Mouse (Mus musculus) testis, adult 2 months (tissue): ENCODE data around the gene Tle2. TPM values are rescaled to one million over a fixed set of nuclear protein-coding genes. Genes with fewer than 3 reads are reported as not detected.

Source experiments
- H3K27ac ChIP-seq: fragments of 200-500 bp; 2 replicates; pipeline ENCODE4 v1.5.1; 2012; ENCODE audit warnings: low read depth, low read length; ENCODE audit not compliant: control insufficient read depth, insufficient read depth
- H3K27me3 ChIP-seq: fragments of 200-500 bp; 2 replicates; pipeline ENCODE4 v1.6.1; 2012; ENCODE audit warnings: mild to moderate bottlenecking, low read length, moderate library complexity; ENCODE audit not compliant: control insufficient read depth, insufficient read depth
- H3K36me3 ChIP-seq: fragments of 200-500 bp; 2 replicates; pipeline ENCODE4 v1.6.1; 2012; ENCODE audit warnings: mild to moderate bottlenecking, low read length; ENCODE audit not compliant: control insufficient read depth, insufficient read depth
- H3K4me1 ChIP-seq: fragments of 200-500 bp; 2 replicates; pipeline ENCODE4 v1.6.1; 2012; ENCODE audit warnings: low read length; ENCODE audit not compliant: control insufficient read depth, insufficient read depth
- H3K4me3 ChIP-seq: fragments of 200-500 bp; 2 replicates; pipeline ENCODE4 v1.5.1; 2012; ENCODE audit warnings: low read depth, mild to moderate bottlenecking, low read length, moderate library complexity, mixed read lengths; ENCODE audit not compliant: control insufficient read depth
- CTCF ChIP-seq: fragments of 200-500 bp; IDR thresholded peaks from 2 replicates; pipeline ENCODE4 v1.5.1; 2012; ENCODE audit warnings: low read depth, mild to moderate bottlenecking, inconsistent platforms, low read length, moderate library complexity; ENCODE audit not compliant: control insufficient read depth, insufficient read depth, insufficient replicate concordance
- POLR2A ChIP-seq: fragments of 200-500 bp; IDR thresholded peaks from 2 replicates; pipeline ENCODE4 v1.6.1; 2012; ENCODE audit warnings: low read depth, mild to moderate bottlenecking, inconsistent platforms, low read length, moderate library complexity; ENCODE audit not compliant: control insufficient read depth
- polyA plus RNA-seq: library from polyadenylated mRNA; depleted of rRNA; stranded (reverse); fragments of >200 nt; gene quantifications from 2 replicates; pipeline ENCODE4 v1.2.3, GENCODE M21; 2012; rRNA removed

Gene Tle2
- polyA plus RNA-seq, 1 experiment: 19.0 TPM

DNA sequence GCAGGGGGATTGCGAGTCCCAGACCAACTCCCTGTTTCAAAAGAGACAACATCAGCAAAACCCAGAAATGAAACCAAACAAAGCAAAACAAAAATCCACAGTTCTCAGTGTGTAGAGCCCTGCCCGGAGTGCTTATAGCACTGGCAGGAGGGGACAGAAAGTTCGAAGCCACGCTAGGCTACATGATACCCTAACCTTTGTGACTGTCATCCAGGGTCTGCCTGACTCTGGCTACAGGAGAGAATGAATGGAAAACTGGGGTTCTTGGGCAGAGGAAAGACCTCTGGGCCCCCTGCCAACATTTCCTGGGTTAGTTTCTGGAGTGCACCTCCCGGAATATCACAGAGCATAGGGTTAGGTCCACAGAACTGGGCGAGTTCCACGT, 53.5 kb downstream of the Tle2 start:
- Histone ChIP-seq H3K36me3 (no peaks in the 10 kb centered on the region), H3K4me1 (peaks cover 23% of the 10 kb centered on the region), H3K27me3 (no peaks in the 10 kb centered on the region), H3K27ac (peak overlapping the region; percentile 68), H3K4me3 (peak overlapping the region; percentile 86)
- TF ChIP-seq POLR2A (no peak), CTCF (no peak)

DNA sequence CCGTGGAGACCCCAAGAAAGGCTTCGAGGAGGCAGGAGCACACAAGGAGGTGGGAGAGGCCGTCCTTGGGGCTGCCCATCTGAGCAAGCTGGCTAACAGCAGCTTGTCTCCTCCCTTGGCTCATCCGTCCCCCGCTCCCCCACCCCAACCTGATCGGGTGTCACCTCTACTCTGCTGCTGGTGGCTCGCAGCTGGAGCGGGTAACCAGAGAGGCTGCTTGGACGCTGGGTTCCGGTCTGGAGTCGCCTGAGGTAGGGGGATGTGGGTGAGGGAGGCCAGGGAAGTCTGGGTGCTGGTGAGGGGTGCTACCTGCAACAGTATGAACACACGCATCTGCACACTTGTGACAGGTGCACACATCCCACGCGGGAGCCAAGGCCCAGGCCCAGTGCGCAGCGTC, 54.0 kb downstream of the Tle2 start, which contains the start of gene Ankrd24:
Gene Ankrd24 (plus strand): TSS at position 151 of the 400 bp plus-strand sequence.
- Histone ChIP-seq H3K27ac (peak within 1 kb of the TSS; percentile 68), H3K4me3 (peak within 1 kb of the TSS; percentile 86), H3K36me3 (no peaks in the 10 kb centered on the region), H3K27me3 (no peaks in the 10 kb centered on the region), H3K4me1 (peaks cover 23% of the 10 kb centered on the region)
- no peak for TF ChIP-seq POLR2A
- TF ChIP-seq CTCF: no peak

DNA sequence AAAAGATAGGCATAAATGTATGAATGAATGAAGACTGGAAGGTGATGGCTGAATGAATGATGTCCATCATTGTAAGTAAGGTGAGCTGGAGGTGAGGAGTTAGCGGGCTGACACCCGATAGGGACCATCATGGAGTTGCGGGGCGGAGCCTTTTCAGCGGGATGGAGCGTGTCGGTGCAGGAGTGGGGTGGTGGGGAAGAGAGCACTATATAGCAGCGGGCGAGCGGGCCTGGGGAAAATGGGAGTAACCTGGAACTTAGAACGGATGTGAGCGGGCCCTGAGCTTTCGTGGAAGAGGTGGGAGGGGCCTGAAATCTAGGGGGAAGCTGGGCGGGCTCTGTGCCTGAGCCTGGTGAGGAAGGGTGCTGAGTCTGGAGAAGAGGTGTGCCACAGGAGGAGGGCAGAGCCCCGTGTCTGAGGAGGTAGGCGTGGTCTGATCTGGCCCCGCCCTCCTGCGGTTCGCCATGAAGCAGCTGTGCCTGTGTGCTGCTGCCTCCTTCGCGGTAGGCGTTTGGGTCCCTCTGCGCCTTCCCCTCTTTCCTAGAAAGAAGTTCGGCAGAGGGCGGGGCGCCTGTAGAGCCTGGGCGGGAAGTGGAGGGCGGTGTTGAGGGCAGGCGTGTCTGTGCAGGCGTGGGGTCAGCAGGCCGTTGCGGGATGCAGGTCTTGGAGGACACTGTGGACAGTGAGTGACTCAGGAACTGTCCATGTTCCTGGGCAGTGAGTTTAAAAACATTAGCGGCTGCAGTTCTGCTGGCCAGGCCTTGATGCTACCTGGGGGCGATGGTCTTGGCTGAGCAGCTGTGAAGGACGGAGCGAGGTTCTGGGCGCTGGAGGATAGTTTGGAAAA, 59.1 kb downstream of the Tle2 start:
- peaks cover 19% of the 10 kb centered on the region for H3K4me1 ChIP-seq
- no peak for TF ChIP-seq CTCF
- no peak; the same call in 1 of the 2 replicates for TF ChIP-seq POLR2A
- H3K27me3 ChIP-seq: no peaks in the 10 kb centered on the region
- H3K27ac ChIP-seq: no peak overlapping the region
- no peaks in the 10 kb centered on the region for H3K36me3 ChIP-seq
- peak overlapping the region; percentile 30 for H3K4me3 ChIP-seq

DNA sequence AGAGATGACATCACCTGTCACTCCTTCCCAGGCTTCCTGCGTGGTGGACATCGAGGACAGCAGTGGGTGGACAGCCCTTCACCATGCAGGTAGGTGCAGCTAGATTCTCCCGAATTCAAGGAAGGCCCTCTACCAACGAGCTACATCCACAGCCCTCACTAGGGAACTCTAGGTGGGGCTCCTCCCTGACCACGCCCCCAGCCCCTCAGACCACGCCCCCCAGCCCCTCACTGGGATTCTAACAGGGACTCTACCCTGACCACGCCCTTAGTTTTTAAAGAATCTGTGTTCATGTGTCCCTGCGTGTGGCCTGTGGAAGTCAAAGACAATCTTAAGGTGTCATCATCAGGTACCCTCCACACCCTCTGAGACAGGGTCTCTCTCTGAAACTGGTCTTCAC, 62.0 kb downstream of the Tle2 start:
- no peak for TF ChIP-seq POLR2A
- TF ChIP-seq CTCF: no peak
- Histone ChIP-seq H3K4me3 (no peak overlapping the region), H3K27ac (no peak overlapping the region), H3K4me1 (peaks cover 19% of the 10 kb centered on the region), H3K27me3 (no peaks in the 10 kb centered on the region), H3K36me3 (no peaks in the 10 kb centered on the region)

DNA sequence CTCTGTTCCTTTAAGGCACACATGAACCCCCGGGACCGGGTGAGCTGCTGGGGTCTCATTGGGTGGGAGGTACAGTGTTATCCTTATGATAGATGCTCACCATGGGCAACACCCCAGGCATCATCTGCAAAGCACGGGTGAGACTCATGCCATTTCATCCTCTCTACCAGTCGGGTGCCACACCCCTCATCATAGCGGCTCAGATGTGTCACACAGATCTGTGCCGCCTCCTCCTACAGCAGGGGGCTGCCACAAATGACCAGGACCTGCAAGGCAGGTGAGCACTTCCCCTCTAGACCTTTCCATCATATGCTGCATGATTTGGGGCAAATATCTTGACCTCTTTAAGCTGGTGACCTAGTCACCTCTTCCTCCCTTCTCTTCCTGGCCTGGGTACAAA, 63.7 kb downstream of the Tle2 start:
- H3K27ac ChIP-seq: no peak overlapping the region
- peaks cover 28% of the 10 kb centered on the region for H3K4me1 ChIP-seq
- no peak overlapping the region for H3K4me3 ChIP-seq
- no peaks in the 10 kb centered on the region for H3K36me3 ChIP-seq
- TF ChIP-seq CTCF: no peak
- H3K27me3 ChIP-seq: no peaks in the 10 kb centered on the region

Other genes with a start within 250 kb of the Tle2 start
- 0.47 and 0.91 TPM in 2 replicates for gene Tbxa2r, start 245.8 kb upstream of the Tle2 start, polyA plus RNA-seq
- gene Gipc3, start 231.3 kb upstream of the Tle2 start, polyA plus RNA-seq: 3.3 and 4.1 TPM in 2 replicates
- 23.0 and 27.7 TPM in 2 replicates for gene Hmg20b, start 224.1 kb upstream of the Tle2 start, polyA plus RNA-seq
- 33.1 and 39.7 TPM in 2 replicates for gene Mfsd12, start 217.1 kb upstream of the Tle2 start, polyA plus RNA-seq
- gene 4930404N11Rik, start 208.7 kb upstream of the Tle2 start, polyA plus RNA-seq: 273 and 296 TPM in 2 replicates
- gene Fzr1, start 196.0 kb upstream of the Tle2 start, polyA plus RNA-seq: 161 and 178 TPM in 2 replicates
- 38.5 and 46.3 TPM in 2 replicates for gene Dohh, start 190.1 kb upstream of the Tle2 start, polyA plus RNA-seq
- gene Gm48551, start 190.1 kb upstream of the Tle2 start, polyA plus RNA-seq: 1.2 and 1.6 TPM in 2 replicates
- 0.65 TPM in 1 of 2 replicates, not detected in the other for gene Gm48552, start 185.6 kb upstream of the Tle2 start, polyA plus RNA-seq
- 3,568 and 3,612 TPM in 2 replicates for gene Smim24, start 181.5 kb upstream of the Tle2 start, polyA plus RNA-seq
- 9.8 and 9.9 TPM in 2 replicates for gene Nfic, start 118.9 kb upstream of the Tle2 start, polyA plus RNA-seq
- gene Celf5, start 91.9 kb upstream of the Tle2 start, polyA plus RNA-seq: 147 and 163 TPM in 2 replicates
- 70.4 and 71.3 TPM in 2 replicates for gene Ncln, start 78.2 kb upstream of the Tle2 start, polyA plus RNA-seq
- gene S1pr4, start 74.4 kb upstream of the Tle2 start, polyA plus RNA-seq: 0.04 and 0.13 TPM in 2 replicates
- 1.0 and 1.2 TPM in 2 replicates for gene Gna15, start 50.3 kb upstream of the Tle2 start, polyA plus RNA-seq
- 26.3 and 28.9 TPM in 2 replicates for gene Gna11, start 29.4 kb upstream of the Tle2 start, polyA plus RNA-seq
- gene Aes, start 15.1 kb upstream of the Tle2 start, polyA plus RNA-seq: 154 and 172 TPM in 2 replicates
- gene Tle6, start 26.5 kb downstream of the Tle2 start, polyA plus RNA-seq: 16.5 and 16.9 TPM in 2 replicates
- gene BC025920, start 31.7 kb downstream of the Tle2 start, polyA plus RNA-seq: 0.47 and 0.68 TPM in 2 replicates
- gene Sirt6, start 53.2 kb downstream of the Tle2 start, polyA plus RNA-seq: 6.7 and 7.2 TPM in 2 replicates
- gene Ankrd24, start 54.0 kb downstream of the Tle2 start, polyA plus RNA-seq: 17.3 and 20.4 TPM in 2 replicates
- gene Gm10778, start 74.5 kb downstream of the Tle2 start, polyA plus RNA-seq: 0.34 and 0.48 TPM in 2 replicates
- 0.79 and 1.9 TPM in 2 replicates for gene Zfp433, start 130.3 kb downstream of the Tle2 start, polyA plus RNA-seq
- 0.91 and 1.2 TPM in 2 replicates for gene Gm3055, start 196.6 kb downstream of the Tle2 start, polyA plus RNA-seq
- 0.11 TPM in 1 of 2 replicates, not detected in the other for gene Gm4767, start 237.6 kb downstream of the Tle2 start, polyA plus RNA-seq